Mouse (Mus musculus): ENCODE measurements around the gene Zfhx2. TPM values are rescaled to one million over a fixed set of nuclear protein-coding genes. Genes with fewer than 3 reads are reported as not detected.

Gene Zfhx2
- polyA plus RNA-seq, 1 experiment from 2014 or later: 1.2 TPM

GRCm38 (mm10) chr14:55105386-55105785, 13.3 kb upstream of the Zfhx2 start:
- peak overlapping the region; percentile 89 for H3K4me2 ChIP-seq
- no peak for ATAC-seq (ENCODE audit: insufficient read depth)
- H3K36me3 ChIP-seq (replicated peaks): peaks cover 16% of the 10 kb centered on the region
- peaks cover 27% of the 10 kb centered on the region for H3K27me3 ChIP-seq
- H3K4me3 ChIP-seq (replicated peaks): peak overlapping the region; percentile 66
- peak overlapping the region; percentile 48; the same call in 1 of the 2 replicates for H3K9ac ChIP-seq
- WGBS (ENCODE audit: insufficient replicate concordance): 13% methylated on average over 7 of the region's 7 CpGs
- H3K27ac ChIP-seq (replicated peaks): no peak overlapping the region
- no peaks in the 10 kb centered on the region for H3K9me3 ChIP-seq (replicated peaks)
- peaks cover 24% of the 10 kb centered on the region for H3K4me1 ChIP-seq (replicated peaks)

GRCm38 (mm10) chr14:55104365-55104764, 12.2 kb upstream of the Zfhx2 start:
- WGBS (ENCODE audit: insufficient replicate concordance): 85% methylated on average over 18 of the region's 18 CpGs
- Histone ChIP-seq H3K4me2 (no peak overlapping the region), H3K27me3 (peaks cover 17% of the 10 kb centered on the region), H3K9ac (no peak overlapping the region), H3K27ac (replicated peaks) (no peak overlapping the region), H3K36me3 (replicated peaks) (peaks cover 22% of the 10 kb centered on the region), H3K9me3 (replicated peaks) (no peaks in the 10 kb centered on the region), H3K4me1 (replicated peaks) (peaks cover 24% of the 10 kb centered on the region), H3K4me3 (replicated peaks) (no peak overlapping the region)
- ATAC-seq (ENCODE audit: insufficient read depth): no peak

- H3K27ac ChIP-seq (replicated peaks): no peak overlapping the region
- no peaks in the 10 kb centered on the region for H3K27me3 ChIP-seq
- no peak for ATAC-seq (ENCODE audit: insufficient read depth)
- no peak overlapping the region for H3K9ac ChIP-seq
- no peaks in the 10 kb centered on the region for H3K9me3 ChIP-seq (replicated peaks)
- H3K4me2 ChIP-seq: no peak overlapping the region
- H3K4me1 ChIP-seq (replicated peaks): peaks cover 29% of the 10 kb centered on the region
- no peak overlapping the region for H3K4me3 ChIP-seq (replicated peaks)
- peaks cover 32% of the 10 kb centered on the region for H3K36me3 ChIP-seq (replicated peaks)
- 83% methylated on average over 15 of the region's 15 CpGs for WGBS (ENCODE audit: insufficient replicate concordance)
These were observed 10.2 kb upstream of the Zfhx2 start for GRCm38 (mm10) chr14:55102253-55102785.

GRCm38 (mm10) chr14:55101592-55101991, 9.5 kb upstream of the Zfhx2 start:
- Histone ChIP-seq H3K4me1 (replicated peaks) (peaks cover 31% of the 10 kb centered on the region), H3K4me3 (replicated peaks) (no peak overlapping the region), H3K27ac (replicated peaks) (no peak overlapping the region), H3K27me3 (no peaks in the 10 kb centered on the region), H3K36me3 (replicated peaks) (peaks cover 32% of the 10 kb centered on the region), H3K9ac (no peak overlapping the region), H3K9me3 (replicated peaks) (no peaks in the 10 kb centered on the region), H3K4me2 (no peak overlapping the region)
- WGBS (ENCODE audit: insufficient replicate concordance): 44% methylated on average over 4 of the region's 4 CpGs
- no peak for ATAC-seq (ENCODE audit: insufficient read depth)

GRCm38 (mm10) chr14:55098067-55098466, 5.9 kb upstream of the Zfhx2 start:
- H3K36me3 ChIP-seq (replicated peaks): peaks cover 27% of the 10 kb centered on the region
- no peak overlapping the region for H3K9ac ChIP-seq
- no peak overlapping the region for H3K4me2 ChIP-seq
- no peak overlapping the region for H3K4me3 ChIP-seq (replicated peaks)
- no peak overlapping the region for H3K27ac ChIP-seq (replicated peaks)
- 47% methylated on average over 4 of the region's 4 CpGs for WGBS (ENCODE audit: insufficient replicate concordance)
- no peak for ATAC-seq (ENCODE audit: insufficient read depth)
- no peaks in the 10 kb centered on the region for H3K27me3 ChIP-seq
- no peaks in the 10 kb centered on the region for H3K9me3 ChIP-seq (replicated peaks)
- peaks cover 38% of the 10 kb centered on the region for H3K4me1 ChIP-seq (replicated peaks)

- Histone ChIP-seq H3K9me3 (replicated peaks) (no peaks in the 10 kb centered on the region), H3K36me3 (replicated peaks) (peaks cover 24% of the 10 kb centered on the region), H3K27ac (replicated peaks) (no peak overlapping the region), H3K4me1 (replicated peaks) (peaks cover 42% of the 10 kb centered on the region), H3K4me3 (replicated peaks) (no peak overlapping the region), H3K27me3 (no peaks in the 10 kb centered on the region), H3K9ac (no peak overlapping the region), H3K4me2 (no peak overlapping the region)
- ATAC-seq (ENCODE audit: insufficient read depth): no peak
- WGBS (ENCODE audit: insufficient replicate concordance): 55% methylated on average over 10 of the region's 10 CpGs
These were observed 5.5 kb upstream of the Zfhx2 start for GRCm38 (mm10) chr14:55097646-55098045.

GRCm38 (mm10) chr14:55096573-55097087, 4.5 kb upstream of the Zfhx2 start:
- H3K9me3 ChIP-seq (replicated peaks): no peaks in the 10 kb centered on the region
- 71% methylated on average over 9 of the region's 9 CpGs for WGBS (ENCODE audit: insufficient replicate concordance)
- no peaks in the 10 kb centered on the region for H3K27me3 ChIP-seq
- H3K4me1 ChIP-seq (replicated peaks): peaks cover 51% of the 10 kb centered on the region
- H3K9ac ChIP-seq: no peak overlapping the region
- H3K36me3 ChIP-seq (replicated peaks): peaks cover 24% of the 10 kb centered on the region
- H3K4me3 ChIP-seq (replicated peaks): no peak overlapping the region
- ATAC-seq (ENCODE audit: insufficient read depth): no peak
- H3K4me2 ChIP-seq: no peak overlapping the region
- H3K27ac ChIP-seq (replicated peaks): no peak overlapping the region

- Histone ChIP-seq H3K4me2 (peak overlapping the region; percentile 75), H3K9me3 (replicated peaks) (no peaks in the 10 kb centered on the region), H3K36me3 (replicated peaks) (peaks cover 18% of the 10 kb centered on the region), H3K4me3 (replicated peaks) (peak overlapping the region; percentile 83), H3K27me3 (0 out of 2 replicates have a peak, but pooled peaks cover 4% of the 10 kb centered on the region), H3K4me1 (replicated peaks) (peaks cover 61% of the 10 kb centered on the region), H3K27ac (replicated peaks) (peak overlapping the region; percentile 76), H3K9ac (0 out of 2 replicates have a peak overlapping the region, but pooled peaks have one; percentile 74)
- 50% methylated on average over 12 of the region's 12 CpGs for WGBS (ENCODE audit: insufficient replicate concordance)
- ATAC-seq (ENCODE audit: insufficient read depth): no peak
These were observed 3.5 kb upstream of the Zfhx2 start for GRCm38 (mm10) chr14:55095671-55096070.

GRCm38 (mm10) chr14:55095263-55095662, 3.1 kb upstream of the Zfhx2 start:
- 49% methylated on average over 9 of the region's 9 CpGs for WGBS (ENCODE audit: insufficient replicate concordance)
- Histone ChIP-seq H3K9me3 (replicated peaks) (no peaks in the 10 kb centered on the region), H3K36me3 (replicated peaks) (peaks cover 15% of the 10 kb centered on the region), H3K27ac (replicated peaks) (peak overlapping the region; percentile 76), H3K27me3 (0 out of 2 replicates have a peak, but pooled peaks cover 4% of the 10 kb centered on the region), H3K4me3 (replicated peaks) (peak overlapping the region; percentile 83), H3K4me1 (replicated peaks) (peaks cover 61% of the 10 kb centered on the region), H3K9ac (peak overlapping the region; percentile 74), H3K4me2 (peak overlapping the region; percentile 75)
- ATAC-seq (ENCODE audit: insufficient read depth): peak; percentile 3; the same call in 1 of the 2 replicates

GRCm38 (mm10) chr14:55094704-55095231, 2.6 kb upstream of the Zfhx2 start, which contains the start of gene Thtpa:
Gene Thtpa (plus strand): TSS chr14:55094784.
- Histone ChIP-seq H3K27ac (replicated peaks) (peak within 1 kb of the TSS; percentile 76), H3K9ac (peak within 1 kb of the TSS; percentile 74), H3K36me3 (replicated peaks) (peaks cover 14% of the 10 kb centered on the region), H3K4me1 (replicated peaks) (peaks cover 61% of the 10 kb centered on the region), H3K4me2 (peak within 1 kb of the TSS; percentile 75), H3K9me3 (replicated peaks) (no peaks in the 10 kb centered on the region), H3K27me3 (peaks cover 4% of the 10 kb centered on the region; the same call in 1 of the 2 replicates), H3K4me3 (replicated peaks) (peak within 1 kb of the TSS; percentile 83)
- WGBS (ENCODE audit: insufficient replicate concordance): 2% methylated on average over 30 of the region's 30 CpGs
- peak; percentile 49 for ATAC-seq (ENCODE audit: insufficient read depth)

GRCm38 (mm10) chr14:55093927-55094326, 1.8 kb upstream of the Zfhx2 start:
- ATAC-seq (ENCODE audit: insufficient read depth): no peak
- no peak overlapping the region for H3K27ac ChIP-seq (replicated peaks)
- H3K4me2 ChIP-seq: peak overlapping the region; percentile 75
- peaks cover 8% of the 10 kb centered on the region for H3K36me3 ChIP-seq (replicated peaks)
- no peaks in the 10 kb centered on the region for H3K9me3 ChIP-seq (replicated peaks)
- WGBS (ENCODE audit: insufficient replicate concordance): 42% methylated on average over 6 of the region's 6 CpGs
- peaks cover 66% of the 10 kb centered on the region for H3K4me1 ChIP-seq (replicated peaks)
- H3K27me3 ChIP-seq: peaks cover 10% of the 10 kb centered on the region
- H3K4me3 ChIP-seq (replicated peaks): peak overlapping the region; percentile 83
- H3K9ac ChIP-seq: no peak overlapping the region

Data from liver, embryonic 15.5 days (tissue).